Mouse (Mus musculus): ENCODE measurements at regions not wholly inside any gene's neighbourhood (a gene's known extent, or its start where the extent isn't known, plus 50 kb on each side); places are given as distances from the start of the nearest gene placed in this dataset.
A peak's percentile ranks its signal among the peaks of the same experiment; 100 is the strongest.

- Histone ChIP-seq H3K9ac (ENCODE audit: low read depth, low read length) (no peak overlapping the region), H3K36me3 (ENCODE audit: control insufficient read depth, insufficient read depth, low read length) (no peaks in the 10 kb centered on the region), H3K4me2 (ENCODE audit: low read length) (no peak overlapping the region), H3K4me1 (ENCODE audit: control insufficient read depth, insufficient read depth, low read length) (no peaks in the 10 kb centered on the region), H3K9me3 (replicated peaks; ENCODE audit: control insufficient read depth, low read length, poor library complexity, severe bottlenecking) (no peaks in the 10 kb centered on the region), H3K27ac (ENCODE audit: low read length) (no peak overlapping the region), H3K27me3 (ENCODE audit: control insufficient read depth, insufficient read depth, low read depth, low read length) (no peaks in the 10 kb centered on the region), H3K4me3 (ENCODE audit: low read depth, low read length) (no peak overlapping the region)
- ATAC-seq, result no peak
- 19% methylated on average over 3 of the region's 3 CpGs for WGBS
Measured at GRCm38 (mm10) chr11:18370861-18371260, 417.2 kb upstream of the Etaa1 start.

- ATAC-seq, result no peak
- H3K4me2 ChIP-seq (ENCODE audit: low read length), result no peak overlapping the region
- H3K4me1 ChIP-seq (ENCODE audit: control insufficient read depth, insufficient read depth, low read length), result no peaks in the 10 kb centered on the region
- H3K36me3 ChIP-seq (ENCODE audit: control insufficient read depth, insufficient read depth, low read length), result no peaks in the 10 kb centered on the region
- H3K27me3 ChIP-seq (ENCODE audit: control insufficient read depth, insufficient read depth, low read depth, low read length), result no peaks in the 10 kb centered on the region
- H3K9me3 ChIP-seq (replicated peaks; ENCODE audit: control insufficient read depth, low read length, poor library complexity, severe bottlenecking), result no peaks in the 10 kb centered on the region
- H3K9ac ChIP-seq (ENCODE audit: low read depth, low read length), result no peak overlapping the region
- WGBS, result 76% methylated on average over 3 of the region's 3 CpGs
- no peak overlapping the region for H3K4me3 ChIP-seq (ENCODE audit: low read depth, low read length)
- H3K27ac ChIP-seq (ENCODE audit: low read length), result no peak overlapping the region
Measured at GRCm38 (mm10) chr11:18354866-18355265, 401.2 kb upstream of the Etaa1 start.

- no peak overlapping the region for H3K27ac ChIP-seq (ENCODE audit: low read length)
- no peaks in the 10 kb centered on the region for H3K27me3 ChIP-seq (ENCODE audit: control insufficient read depth, insufficient read depth, low read depth, low read length)
- H3K4me2 ChIP-seq (ENCODE audit: low read length), result no peak overlapping the region
- no peak overlapping the region for H3K9ac ChIP-seq (ENCODE audit: low read depth, low read length)
- H3K36me3 ChIP-seq (ENCODE audit: control insufficient read depth, insufficient read depth, low read length), result no peaks in the 10 kb centered on the region
- H3K9me3 ChIP-seq (replicated peaks; ENCODE audit: control insufficient read depth, low read length, poor library complexity, severe bottlenecking), result no peaks in the 10 kb centered on the region
- 85% methylated on average over 4 of the region's 4 CpGs for WGBS
- no peak for ATAC-seq
- H3K4me1 ChIP-seq (ENCODE audit: control insufficient read depth, insufficient read depth, low read length), result no peaks in the 10 kb centered on the region
- no peak overlapping the region for H3K4me3 ChIP-seq (ENCODE audit: low read depth, low read length)
Measured at GRCm38 (mm10) chr11:18354156-18354555, 400.5 kb upstream of the Etaa1 start.

- no peak overlapping the region for H3K27ac ChIP-seq (ENCODE audit: low read length)
- ATAC-seq, result no peak
- WGBS, result 79% methylated on average over 3 of the region's 3 CpGs
Measured at GRCm38 (mm10) chr11:18347841-18348240, 394.2 kb upstream of the Etaa1 start.

GRCm38 (mm10) chr11:18313510-18314301, 360.0 kb upstream of the Etaa1 start:
- Histone ChIP-seq H3K4me3 (ENCODE audit: low read depth, low read length) (no peak overlapping the region), H3K4me1 (ENCODE audit: control insufficient read depth, insufficient read depth, low read length) (peaks cover 2% of the 10 kb centered on the region; the same call in 1 of the 2 replicates), H3K27me3 (ENCODE audit: control insufficient read depth, insufficient read depth, low read depth, low read length) (no peaks in the 10 kb centered on the region), H3K36me3 (ENCODE audit: control insufficient read depth, insufficient read depth, low read length) (no peaks in the 10 kb centered on the region), H3K27ac (ENCODE audit: low read length) (0 out of 2 replicates have a peak overlapping the region, but pooled peaks have one; percentile 38), H3K9me3 (replicated peaks; ENCODE audit: control insufficient read depth, low read length, poor library complexity, severe bottlenecking) (no peaks in the 10 kb centered on the region), H3K4me2 (ENCODE audit: low read length) (no peak overlapping the region), H3K9ac (ENCODE audit: low read depth, low read length) (no peak overlapping the region)
- ATAC-seq, result peak; percentile 45; the same call in 1 of the 2 replicates
- WGBS, result 56% methylated on average over 8 of the region's 8 CpGs

More at GRCm38 (mm10) chr11:18347841-18348240, 394.2 kb upstream of the Etaa1 start:
- Histone ChIP-seq H3K9me3 (replicated peaks; ENCODE audit: control insufficient read depth, low read length, poor library complexity, severe bottlenecking) (no peaks in the 10 kb centered on the region), H3K27me3 (ENCODE audit: control insufficient read depth, insufficient read depth, low read depth, low read length) (no peaks in the 10 kb centered on the region), H3K4me1 (ENCODE audit: control insufficient read depth, insufficient read depth, low read length) (no peaks in the 10 kb centered on the region), H3K4me3 (ENCODE audit: low read depth, low read length) (no peak overlapping the region), H3K4me2 (ENCODE audit: low read length) (no peak overlapping the region), H3K36me3 (ENCODE audit: control insufficient read depth, insufficient read depth, low read length) (no peaks in the 10 kb centered on the region), H3K9ac (ENCODE audit: low read depth, low read length) (no peak overlapping the region)

GRCm38 (mm10) chr11:18296194-18297125, 342.8 kb upstream of the Etaa1 start:
- no peaks in the 10 kb centered on the region for H3K36me3 ChIP-seq (ENCODE audit: control insufficient read depth, insufficient read depth, low read length)
- no peaks in the 10 kb centered on the region for H3K4me1 ChIP-seq (ENCODE audit: control insufficient read depth, insufficient read depth, low read length)
- 38% methylated on average over 2 of the region's 2 CpGs for WGBS
- H3K27me3 ChIP-seq (ENCODE audit: control insufficient read depth, insufficient read depth, low read depth, low read length), result no peaks in the 10 kb centered on the region
- H3K4me2 ChIP-seq (ENCODE audit: low read length), result no peak overlapping the region
- H3K27ac ChIP-seq (ENCODE audit: low read length), result no peak overlapping the region
- no peaks in the 10 kb centered on the region for H3K9me3 ChIP-seq (replicated peaks; ENCODE audit: control insufficient read depth, low read length, poor library complexity, severe bottlenecking)
- ATAC-seq, result peak; percentile 62; the same call in 1 of the 2 replicates
- H3K4me3 ChIP-seq (ENCODE audit: low read depth, low read length), result no peak overlapping the region
- no peak overlapping the region for H3K9ac ChIP-seq (ENCODE audit: low read depth, low read length)

GRCm38 (mm10) chr11:18278585-18279136, 325.0 kb upstream of the Etaa1 start:
- H3K4me2 ChIP-seq (ENCODE audit: low read length), result no peak overlapping the region
- no peaks in the 10 kb centered on the region for H3K4me1 ChIP-seq (ENCODE audit: control insufficient read depth, insufficient read depth, low read length)
- ATAC-seq, result no peak
- H3K27me3 ChIP-seq (ENCODE audit: control insufficient read depth, insufficient read depth, low read depth, low read length), result no peaks in the 10 kb centered on the region
- no peak overlapping the region for H3K9ac ChIP-seq (ENCODE audit: low read depth, low read length)
- no peaks in the 10 kb centered on the region for H3K9me3 ChIP-seq (replicated peaks; ENCODE audit: control insufficient read depth, low read length, poor library complexity, severe bottlenecking)
- H3K4me3 ChIP-seq (ENCODE audit: low read depth, low read length), result no peak overlapping the region
- 84% methylated on average over 2 of the region's 2 CpGs for WGBS
- no peaks in the 10 kb centered on the region for H3K36me3 ChIP-seq (ENCODE audit: control insufficient read depth, insufficient read depth, low read length)
- no peak overlapping the region for H3K27ac ChIP-seq (ENCODE audit: low read length)

GRCm38 (mm10) chr11:18272392-18272791, 318.7 kb upstream of the Etaa1 start:
- no peak for ATAC-seq
- Histone ChIP-seq H3K9me3 (replicated peaks; ENCODE audit: control insufficient read depth, low read length, poor library complexity, severe bottlenecking) (no peaks in the 10 kb centered on the region), H3K36me3 (ENCODE audit: control insufficient read depth, insufficient read depth, low read length) (no peaks in the 10 kb centered on the region), H3K9ac (ENCODE audit: low read depth, low read length) (no peak overlapping the region), H3K4me3 (ENCODE audit: low read depth, low read length) (no peak overlapping the region), H3K27ac (ENCODE audit: low read length) (no peak overlapping the region), H3K4me1 (ENCODE audit: control insufficient read depth, insufficient read depth, low read length) (no peaks in the 10 kb centered on the region), H3K27me3 (ENCODE audit: control insufficient read depth, insufficient read depth, low read depth, low read length) (no peaks in the 10 kb centered on the region), H3K4me2 (ENCODE audit: low read length) (no peak overlapping the region)
- 85% methylated on average over 1 of the region's 1 CpGs for WGBS

Measured in midbrain, embryonic 16.5 days (tissue).